Mouse (Mus musculus): ENCODE data around the gene Cdca7l. TPM values are rescaled to one million over a fixed set of nuclear protein-coding genes. Genes with fewer than 3 reads are reported as not detected.

Gene Cdca7l
- polyA plus RNA-seq, 1 experiment from 2014 or later: 10.1 TPM

DNA sequence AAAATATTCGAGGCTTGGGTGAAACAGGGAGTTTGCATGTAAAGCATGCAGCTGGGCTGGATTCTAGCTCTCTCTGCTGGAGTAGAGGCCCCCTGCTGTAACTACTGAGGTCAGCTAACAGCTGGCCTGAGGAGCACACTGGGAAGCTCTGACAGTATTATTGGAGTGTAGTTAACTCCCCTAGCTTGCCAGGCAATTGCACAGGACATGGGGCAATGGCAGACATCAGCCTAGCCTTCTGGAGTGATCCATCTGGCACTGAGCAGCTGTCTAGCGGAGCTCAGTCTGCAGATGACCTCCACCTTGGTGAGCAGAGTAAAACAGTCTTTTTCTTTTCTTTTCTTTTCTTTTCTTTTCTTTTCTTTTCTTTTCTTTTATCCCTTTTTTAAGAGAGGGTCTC is 33.9 kb upstream of the Cdca7l start:
- Histone ChIP-seq H3K4me1 (ENCODE audit: control insufficient read depth in 2 of 2, insufficient read depth in 2 of 2, low read length in 2 of 2) (no peaks in the 10 kb centered on the region), H3K9me3 (ENCODE audit: control insufficient read depth, low read length) (0 out of 2 replicates have a peak, but pooled peaks cover 3% of the 10 kb centered on the region), H3K4me3 (ENCODE audit: control insufficient read depth in 1 of 2, insufficient read depth in 1 of 2, low read depth in 1 of 2, low read length in 2 of 2) (no peak overlapping the region), H3K9ac (ENCODE audit: low read length) (no peak overlapping the region), H3K27ac (replicated peaks in 1 of 2; ENCODE audit: control insufficient read depth in 1 of 2, insufficient read depth in 1 of 2, low read depth in 2 of 2, low read length in 2 of 2) (no peak overlapping the region), H3K36me3 (ENCODE audit: control insufficient read depth, insufficient read depth, low read length) (no peaks in the 10 kb centered on the region), H3K4me2 (ENCODE audit: low read length) (no peak overlapping the region), H3K27me3 (ENCODE audit: control insufficient read depth, insufficient read depth, low read length) (no peaks in the 10 kb centered on the region)
- ATAC-seq (ENCODE audit: insufficient number of reproducible peaks, insufficient read depth, low FRiP score, low read depth): no peak
- 43% methylated on average over 2 of the region's 2 CpGs for WGBS

DNA sequence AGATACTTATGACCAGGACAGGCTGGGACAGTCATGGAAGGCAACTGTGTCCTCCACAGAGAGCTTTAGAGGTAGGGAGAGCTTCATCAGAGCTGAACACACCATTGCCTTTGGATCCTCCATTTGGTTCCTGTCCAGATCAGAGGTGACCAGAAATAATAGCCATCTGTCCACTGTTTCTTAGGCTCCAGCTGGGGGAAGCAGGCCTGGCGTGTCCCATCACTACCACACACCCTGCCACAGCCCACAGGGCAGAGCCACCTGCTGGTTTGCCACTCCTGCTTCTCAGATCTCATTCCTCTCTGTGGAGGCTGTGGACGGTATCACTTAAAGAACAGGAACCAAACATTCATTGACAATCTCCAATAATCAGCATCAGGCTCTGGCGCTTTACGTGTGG is 32.9 kb upstream of the Cdca7l start:
- H3K9ac ChIP-seq (ENCODE audit: low read length): no peak overlapping the region
- 89% methylated on average over 4 of the region's 4 CpGs for WGBS
- H3K36me3 ChIP-seq (ENCODE audit: control insufficient read depth, insufficient read depth, low read length): no peaks in the 10 kb centered on the region
- no peak overlapping the region for H3K27ac ChIP-seq (replicated peaks in 1 of 2; ENCODE audit: control insufficient read depth in 1 of 2, insufficient read depth in 1 of 2, low read depth in 2 of 2, low read length in 2 of 2)
- H3K4me1 ChIP-seq (ENCODE audit: control insufficient read depth in 2 of 2, insufficient read depth in 2 of 2, low read length in 2 of 2): no peaks in the 10 kb centered on the region
- no peak for ATAC-seq (ENCODE audit: insufficient number of reproducible peaks, insufficient read depth, low FRiP score, low read depth)
- no peak overlapping the region for H3K4me2 ChIP-seq (ENCODE audit: low read length)
- H3K27me3 ChIP-seq (ENCODE audit: control insufficient read depth, insufficient read depth, low read length): no peaks in the 10 kb centered on the region
- H3K9me3 ChIP-seq (ENCODE audit: control insufficient read depth, low read length): 0 out of 2 replicates have a peak, but pooled peaks cover 3% of the 10 kb centered on the region
- no peak overlapping the region for H3K4me3 ChIP-seq (ENCODE audit: control insufficient read depth in 1 of 2, insufficient read depth in 1 of 2, low read depth in 1 of 2, low read length in 2 of 2)

DNA sequence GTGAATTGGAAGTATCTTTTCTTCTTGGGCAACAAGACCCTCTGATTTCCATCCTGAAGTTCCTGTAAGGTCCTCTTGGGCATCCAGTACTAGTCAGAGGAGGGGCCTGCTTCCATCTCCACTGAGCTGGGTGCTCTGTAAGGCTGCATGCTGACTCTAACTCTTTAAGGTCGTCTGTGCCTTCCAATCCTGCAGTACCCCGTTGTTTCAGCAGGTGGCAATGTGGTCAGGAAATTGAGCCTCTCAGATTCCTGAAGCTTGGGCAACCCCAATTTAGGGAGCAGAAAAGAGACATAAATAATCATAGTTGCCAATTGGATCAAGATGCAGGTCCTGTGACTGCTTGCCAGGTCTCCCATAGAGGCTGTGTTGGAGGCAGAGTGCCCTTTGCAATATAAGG is 31.5 kb upstream of the Cdca7l start:
- no peaks in the 10 kb centered on the region for H3K36me3 ChIP-seq (ENCODE audit: control insufficient read depth, insufficient read depth, low read length)
- H3K4me1 ChIP-seq (ENCODE audit: control insufficient read depth in 2 of 2, insufficient read depth in 2 of 2, low read length in 2 of 2): no peaks in the 10 kb centered on the region
- H3K27ac ChIP-seq (replicated peaks in 1 of 2; ENCODE audit: control insufficient read depth in 1 of 2, insufficient read depth in 1 of 2, low read depth in 2 of 2, low read length in 2 of 2): no peak overlapping the region
- no peak overlapping the region for H3K9ac ChIP-seq (ENCODE audit: low read length)
- WGBS: 2% methylated on average over 2 of the region's 2 CpGs
- H3K4me3 ChIP-seq (ENCODE audit: control insufficient read depth in 1 of 2, insufficient read depth in 1 of 2, low read depth in 1 of 2, low read length in 2 of 2): no peak overlapping the region
- H3K4me2 ChIP-seq (ENCODE audit: low read length): no peak overlapping the region
- no peak for ATAC-seq (ENCODE audit: insufficient number of reproducible peaks, insufficient read depth, low FRiP score, low read depth)
- H3K9me3 ChIP-seq (ENCODE audit: control insufficient read depth, low read length): no peaks in the 10 kb centered on the region
- no peaks in the 10 kb centered on the region for H3K27me3 ChIP-seq (ENCODE audit: control insufficient read depth, insufficient read depth, low read length)

DNA sequence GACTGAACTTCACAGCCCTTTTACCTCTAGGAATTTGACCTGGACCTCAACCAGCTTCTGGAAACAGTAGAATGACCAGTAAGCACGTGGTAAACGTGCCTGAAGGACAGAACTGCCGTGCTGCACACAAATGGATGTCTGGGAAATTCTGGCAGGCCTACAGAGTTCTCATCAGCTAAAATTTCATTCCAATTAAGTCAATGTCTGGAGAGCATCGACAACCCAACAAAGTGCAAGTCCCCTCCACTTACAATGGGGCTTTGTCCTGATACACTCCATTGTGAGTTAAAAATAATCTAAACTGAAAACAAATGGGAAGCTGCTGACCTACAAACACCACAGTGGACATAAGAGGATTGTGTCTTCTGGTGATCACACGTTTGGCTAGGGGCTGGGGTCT is 27.2 kb upstream of the Cdca7l start:
- 49% methylated on average over 5 of the region's 5 CpGs for WGBS

DNA sequence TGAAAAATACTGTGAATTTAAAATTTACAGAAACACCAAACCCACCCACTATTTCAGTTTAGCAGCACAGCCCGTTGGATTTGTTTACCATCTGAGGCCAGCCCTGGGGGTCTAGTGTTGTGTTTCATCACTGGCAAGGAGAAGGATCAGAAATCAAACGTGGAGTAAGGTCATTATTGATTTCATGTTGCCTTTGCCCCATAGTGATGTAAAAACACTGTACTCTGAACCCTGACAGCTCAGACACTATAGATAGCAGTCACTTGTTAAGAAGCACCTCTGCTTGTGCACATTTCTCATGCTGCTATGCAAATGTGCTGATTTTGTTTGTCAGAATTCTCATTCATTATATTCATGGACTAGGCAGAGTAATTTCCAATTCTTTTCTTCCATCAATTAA is 22.7 kb upstream of the Cdca7l start:
- no peak for ATAC-seq (ENCODE audit: insufficient number of reproducible peaks, insufficient read depth, low FRiP score, low read depth)
- WGBS: 41% methylated on average over 2 of the region's 2 CpGs
- Histone ChIP-seq H3K4me1 (ENCODE audit: control insufficient read depth in 2 of 2, insufficient read depth in 2 of 2, low read length in 2 of 2) (no peaks in the 10 kb centered on the region), H3K27me3 (ENCODE audit: control insufficient read depth, insufficient read depth, low read length) (no peaks in the 10 kb centered on the region), H3K36me3 (ENCODE audit: control insufficient read depth, insufficient read depth, low read length) (no peaks in the 10 kb centered on the region), H3K27ac (replicated peaks in 1 of 2; ENCODE audit: control insufficient read depth in 1 of 2, insufficient read depth in 1 of 2, low read depth in 2 of 2, low read length in 2 of 2) (no peak overlapping the region), H3K9me3 (ENCODE audit: control insufficient read depth, low read length) (no peaks in the 10 kb centered on the region), H3K4me2 (ENCODE audit: low read length) (no peak overlapping the region), H3K9ac (ENCODE audit: low read length) (no peak overlapping the region), H3K4me3 (ENCODE audit: control insufficient read depth in 1 of 2, insufficient read depth in 1 of 2, low read depth in 1 of 2, low read length in 2 of 2) (no peak overlapping the region)

More for the DNA sequence above, 27.2 kb upstream of the Cdca7l start:
- no peak overlapping the region for H3K9ac ChIP-seq (ENCODE audit: low read length)
- no peak overlapping the region for H3K4me3 ChIP-seq (ENCODE audit: control insufficient read depth in 1 of 2, insufficient read depth in 1 of 2, low read depth in 1 of 2, low read length in 2 of 2)
- H3K4me1 ChIP-seq (ENCODE audit: control insufficient read depth in 2 of 2, insufficient read depth in 2 of 2, low read length in 2 of 2): no peaks in the 10 kb centered on the region
- H3K9me3 ChIP-seq (ENCODE audit: control insufficient read depth, low read length): no peaks in the 10 kb centered on the region
- no peak for ATAC-seq (ENCODE audit: insufficient number of reproducible peaks, insufficient read depth, low FRiP score, low read depth)
- H3K4me2 ChIP-seq (ENCODE audit: low read length): no peak overlapping the region
- H3K27me3 ChIP-seq (ENCODE audit: control insufficient read depth, insufficient read depth, low read length): no peaks in the 10 kb centered on the region
- H3K27ac ChIP-seq (replicated peaks in 1 of 2; ENCODE audit: control insufficient read depth in 1 of 2, insufficient read depth in 1 of 2, low read depth in 2 of 2, low read length in 2 of 2): no peak overlapping the region
- no peaks in the 10 kb centered on the region for H3K36me3 ChIP-seq (ENCODE audit: control insufficient read depth, insufficient read depth, low read length)

DNA sequence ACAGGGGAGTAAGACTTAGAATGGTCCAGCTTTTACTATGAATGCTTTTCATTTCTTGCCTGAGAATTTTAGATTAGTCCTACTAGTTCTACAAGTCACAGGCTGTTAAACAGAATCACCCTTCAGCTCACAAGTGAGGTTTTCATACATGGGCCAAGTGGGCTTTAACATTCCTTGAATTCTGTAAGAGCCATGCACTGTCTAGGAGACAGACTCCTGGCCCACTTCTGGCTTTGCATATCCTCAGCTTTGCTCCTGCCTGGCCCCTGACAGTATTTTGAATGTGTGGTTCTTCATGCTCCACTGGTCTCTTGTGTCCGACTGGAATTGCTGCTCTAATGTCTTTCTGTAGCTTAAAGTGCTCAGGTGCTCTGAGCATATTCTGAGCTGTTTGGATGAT is 20.7 kb upstream of the Cdca7l start:
- no peak overlapping the region for H3K4me2 ChIP-seq (ENCODE audit: low read length)
- ATAC-seq (ENCODE audit: insufficient number of reproducible peaks, insufficient read depth, low FRiP score, low read depth): no peak
- no peaks in the 10 kb centered on the region for H3K27me3 ChIP-seq (ENCODE audit: control insufficient read depth, insufficient read depth, low read length)
- H3K4me3 ChIP-seq (ENCODE audit: control insufficient read depth in 1 of 2, insufficient read depth in 1 of 2, low read depth in 1 of 2, low read length in 2 of 2): no peak overlapping the region
- no peaks in the 10 kb centered on the region for H3K36me3 ChIP-seq (ENCODE audit: control insufficient read depth, insufficient read depth, low read length)
- no peaks in the 10 kb centered on the region for H3K9me3 ChIP-seq (ENCODE audit: control insufficient read depth, low read length)
- 48% methylated on average over 1 of the region's 1 CpGs for WGBS
- H3K9ac ChIP-seq (ENCODE audit: low read length): no peak overlapping the region
- H3K27ac ChIP-seq (replicated peaks in 1 of 2; ENCODE audit: control insufficient read depth in 1 of 2, insufficient read depth in 1 of 2, low read depth in 2 of 2, low read length in 2 of 2): no peak overlapping the region
- H3K4me1 ChIP-seq (ENCODE audit: control insufficient read depth in 2 of 2, insufficient read depth in 2 of 2, low read length in 2 of 2): peaks cover 0 to under 1% of the 10 kb centered on the region in 2 experiments; a peak in 1 of 4 replicates

DNA sequence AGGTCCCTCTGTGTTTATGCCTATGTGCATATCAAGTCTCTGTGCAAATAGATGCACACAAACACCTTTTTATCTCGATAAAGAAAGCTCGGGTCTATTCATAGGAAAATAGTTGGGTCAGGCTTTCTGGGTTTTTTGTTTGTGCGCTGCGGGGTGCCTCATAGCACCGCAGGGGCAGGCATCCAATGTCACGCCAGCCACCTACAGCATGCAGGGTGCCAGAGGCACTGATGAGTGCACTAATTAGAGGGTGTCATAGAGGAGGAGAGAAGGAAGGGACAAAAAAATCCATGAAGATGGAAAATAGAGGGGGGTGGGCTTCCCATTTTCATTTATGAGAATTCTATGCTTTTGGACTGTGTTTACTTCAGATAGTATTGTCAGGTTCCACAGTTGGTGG is 17.5 kb upstream of the Cdca7l start:
- Histone ChIP-seq H3K36me3 (ENCODE audit: control insufficient read depth, insufficient read depth, low read length) (no peaks in the 10 kb centered on the region), H3K4me3 (ENCODE audit: control insufficient read depth in 1 of 2, insufficient read depth in 1 of 2, low read depth in 1 of 2, low read length in 2 of 2) (no peak overlapping the region), H3K9ac (ENCODE audit: low read length) (no peak overlapping the region), H3K27me3 (ENCODE audit: control insufficient read depth, insufficient read depth, low read length) (no peaks in the 10 kb centered on the region), H3K9me3 (ENCODE audit: control insufficient read depth, low read length) (no peaks in the 10 kb centered on the region), H3K4me1 (ENCODE audit: control insufficient read depth in 2 of 2, insufficient read depth in 2 of 2, low read length in 2 of 2) (peaks cover 0 to 4% of the 10 kb centered on the region in 2 experiments; a peak in 1 of 4 replicates), H3K27ac (replicated peaks in 1 of 2; ENCODE audit: control insufficient read depth in 1 of 2, insufficient read depth in 1 of 2, low read depth in 2 of 2, low read length in 2 of 2) (no peak overlapping the region), H3K4me2 (ENCODE audit: low read length) (no peak overlapping the region)
- WGBS: 42% methylated on average over 6 of the region's 6 CpGs
- ATAC-seq (ENCODE audit: insufficient number of reproducible peaks, insufficient read depth, low FRiP score, low read depth): no peak

DNA sequence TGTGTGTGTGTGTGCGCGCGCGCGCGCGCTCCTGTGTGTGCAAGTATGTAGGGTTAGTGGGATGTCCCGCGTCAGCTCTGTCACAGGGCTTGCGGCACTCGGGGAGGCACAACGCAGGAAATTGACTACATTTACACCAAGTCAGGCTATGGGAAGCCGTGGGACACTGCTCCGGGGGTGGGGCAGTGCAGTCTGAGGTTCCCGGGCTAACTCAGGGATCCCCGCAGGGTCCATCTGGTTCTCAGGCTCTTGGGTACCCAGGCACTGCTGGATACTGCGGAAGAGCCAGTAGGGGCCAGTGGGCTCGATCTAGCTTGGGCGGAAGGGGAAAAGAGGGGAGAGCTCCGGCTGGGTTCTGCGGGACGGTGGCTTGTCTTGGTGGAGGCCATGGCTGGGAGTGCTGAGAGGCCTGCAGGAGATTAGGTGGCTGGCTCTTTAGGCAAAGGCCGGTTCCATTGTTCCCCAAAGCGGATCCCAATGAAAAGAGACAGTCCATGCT is 15.5 kb upstream of the Cdca7l start:
- ATAC-seq (ENCODE audit: insufficient number of reproducible peaks, insufficient read depth, low FRiP score, low read depth): no peak
- Histone ChIP-seq H3K4me2 (ENCODE audit: low read length) (peak overlapping the region; percentile 74), H3K27me3 (ENCODE audit: control insufficient read depth, insufficient read depth, low read length) (no peaks in the 10 kb centered on the region), H3K36me3 (ENCODE audit: control insufficient read depth, insufficient read depth, low read length) (no peaks in the 10 kb centered on the region), H3K4me3 (ENCODE audit: control insufficient read depth in 1 of 2, insufficient read depth in 1 of 2, low read depth in 1 of 2, low read length in 2 of 2) (peak overlapping the region; percentile 32 to 38), H3K9ac (ENCODE audit: low read length) (peak overlapping the region; percentile 57; the same call in 1 of the 2 replicates), H3K9me3 (ENCODE audit: control insufficient read depth, low read length) (no peaks in the 10 kb centered on the region), H3K27ac (replicated peaks in 1 of 2; ENCODE audit: control insufficient read depth in 1 of 2, insufficient read depth in 1 of 2, low read depth in 2 of 2, low read length in 2 of 2) (no peak overlapping the region), H3K4me1 (ENCODE audit: control insufficient read depth in 2 of 2, insufficient read depth in 2 of 2, low read length in 2 of 2) (peaks cover 0 to 4% of the 10 kb centered on the region in 2 experiments; a peak in 1 of 4 replicates)
- 8% methylated on average over 24 of the region's 24 CpGs for WGBS

Data from heart, embryonic 14.5 days (tissue).